Mouse (Mus musculus): Measurements from ENCODE around the gene Ddx46.

- peak; percentile 73 for TF ChIP-seq CTCF (IDR thresholded peaks at IDR 0.05)
- TF ChIP-seq EP300 (IDR thresholded peaks at IDR 0.05), result peak; percentile 56; the same call in 1 of the 2 replicates
These were observed 93.0 kb downstream of the Ddx46 start for GRCm38 (mm10) chr13:55727839-55728238.
